Mouse (Mus musculus): ENCODE measurements around the gene Acadl. TPM values are rescaled to one million over a fixed set of nuclear protein-coding genes. Genes with fewer than 3 reads are reported as not detected.

Gene Acadl
- polyA plus RNA-seq, 1 experiment from 2014 or later: 613 TPM

DNA sequence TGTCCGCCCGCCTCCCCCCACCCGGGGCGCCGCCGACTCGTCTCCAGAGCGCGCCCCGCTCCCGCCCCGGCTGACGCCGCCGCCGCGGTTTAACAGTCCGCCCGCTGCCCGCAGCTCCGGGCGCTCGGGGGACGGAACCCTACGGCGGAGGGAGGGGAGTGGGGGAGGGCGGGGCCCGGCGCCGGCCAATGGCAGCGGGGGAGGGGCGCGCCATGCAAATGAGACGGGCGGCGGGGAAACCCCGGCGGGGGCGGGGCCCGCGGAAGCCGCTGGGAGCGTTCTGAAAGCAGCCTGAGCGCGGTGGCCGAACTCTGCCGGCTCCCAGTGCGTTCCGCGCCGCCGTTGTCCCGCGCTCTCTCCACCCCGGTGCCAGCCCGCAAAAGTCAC, 45.6 kb downstream of the Acadl start, which contains the start of gene Kansl1l:
Gene Kansl1l, minus strand, starts transcription at position 110 of the 387 bp plus-strand sequence.
- Histone ChIP-seq H3K9me3 (ENCODE audit: control insufficient read depth) (no peaks in the 10 kb centered on the region), H3K4me2 (replicated peaks; ENCODE audit: low read depth) (peak within 1 kb of the TSS; percentile 92), H3K9ac (ENCODE audit: low read depth, low read length) (peak within 1 kb of the TSS; percentile 95), H3K4me3 (ENCODE audit: low read depth, low read length) (peak within 1 kb of the TSS; percentile 90), H3K36me3 (ENCODE audit: control insufficient read depth, insufficient read depth) (no peaks in the 10 kb centered on the region), H3K4me1 (replicated peaks; ENCODE audit: control insufficient read depth, insufficient read depth, low read length) (no peaks in the 10 kb centered on the region), H3K27me3 (replicated peaks; ENCODE audit: control insufficient read depth, insufficient read depth, low read length) (no peaks in the 10 kb centered on the region), H3K27ac (ENCODE audit: low read depth, low read length) (peak within 1 kb of the TSS; percentile 99)
- ATAC-seq: peak; percentile 89
- WGBS: under 1% methylated on average over 47 of the region's 56 CpGs
- peak; percentile 1; the same call in 1 of the 2 replicates for TF ChIP-seq CTCF (IDR thresholded peaks at IDR 0.05; ENCODE audit: low read depth)

DNA sequence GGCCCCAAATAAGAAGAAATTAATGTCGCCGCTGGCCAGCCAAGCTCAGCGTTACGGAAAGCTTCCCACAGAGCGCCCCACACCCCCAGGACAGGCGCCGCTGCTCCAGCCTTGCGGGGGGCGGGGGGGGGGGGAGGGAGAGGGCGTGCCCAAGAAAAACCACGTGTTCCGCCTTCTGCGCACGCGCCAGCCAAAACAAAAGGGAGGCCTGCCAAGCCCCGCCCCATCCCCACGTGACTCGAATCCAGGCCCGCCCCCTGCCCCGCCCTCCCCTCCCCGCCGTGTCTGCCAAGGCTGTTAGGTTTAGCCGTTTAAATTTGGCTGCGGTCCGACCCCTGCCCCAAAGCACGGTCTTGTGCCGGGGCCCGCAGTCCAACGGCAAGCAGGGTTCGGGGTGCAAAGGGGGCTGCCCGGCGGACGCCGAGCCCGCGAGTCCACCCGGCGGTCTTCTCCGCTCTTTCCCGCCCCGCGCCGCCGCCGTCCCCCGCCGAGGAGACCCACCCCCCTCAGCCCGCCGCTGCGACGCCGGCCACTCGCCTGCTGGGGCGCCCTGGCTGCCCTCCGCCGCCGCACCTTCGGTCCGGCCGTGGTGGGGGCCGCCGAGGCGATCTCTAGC, 46.1 kb downstream of the Acadl start:
- Histone ChIP-seq H3K4me1 (replicated peaks; ENCODE audit: control insufficient read depth, insufficient read depth, low read length) (no peaks in the 10 kb centered on the region), H3K4me2 (replicated peaks; ENCODE audit: low read depth) (peak overlapping the region; percentile 92), H3K4me3 (ENCODE audit: low read depth, low read length) (peak overlapping the region; percentile 90), H3K36me3 (ENCODE audit: control insufficient read depth, insufficient read depth) (no peaks in the 10 kb centered on the region), H3K9me3 (ENCODE audit: control insufficient read depth) (no peaks in the 10 kb centered on the region), H3K27me3 (replicated peaks; ENCODE audit: control insufficient read depth, insufficient read depth, low read length) (no peaks in the 10 kb centered on the region), H3K27ac (ENCODE audit: low read depth, low read length) (peak overlapping the region; percentile 99), H3K9ac (ENCODE audit: low read depth, low read length) (peak overlapping the region; percentile 95)
- TF ChIP-seq CTCF (IDR thresholded peaks at IDR 0.05; ENCODE audit: low read depth): peak; percentile 40
- under 1% methylated on average over 31 of the region's 63 CpGs for WGBS
- ATAC-seq: peak; percentile 84

GRCm38 (mm10) chr1:66815941-66816777, 46.9 kb downstream of the Acadl start:
- H3K9ac ChIP-seq (ENCODE audit: low read depth, low read length): peak overlapping the region; percentile 95
- H3K27ac ChIP-seq (ENCODE audit: low read depth, low read length): peak overlapping the region; percentile 99
- peak overlapping the region; percentile 90 for H3K4me3 ChIP-seq (ENCODE audit: low read depth, low read length)
- H3K36me3 ChIP-seq (ENCODE audit: control insufficient read depth, insufficient read depth): no peaks in the 10 kb centered on the region
- H3K27me3 ChIP-seq (replicated peaks; ENCODE audit: control insufficient read depth, insufficient read depth, low read length): no peaks in the 10 kb centered on the region
- H3K4me2 ChIP-seq (replicated peaks; ENCODE audit: low read depth): peak overlapping the region; percentile 92
- H3K9me3 ChIP-seq (ENCODE audit: control insufficient read depth): no peaks in the 10 kb centered on the region
- no peaks in the 10 kb centered on the region for H3K4me1 ChIP-seq (replicated peaks; ENCODE audit: control insufficient read depth, insufficient read depth, low read length)
- TF ChIP-seq CTCF (IDR thresholded peaks at IDR 0.05; ENCODE audit: low read depth): no peak
- WGBS: under 1% methylated on average over 39 of the region's 39 CpGs
- ATAC-seq: peak; percentile 41

DNA sequence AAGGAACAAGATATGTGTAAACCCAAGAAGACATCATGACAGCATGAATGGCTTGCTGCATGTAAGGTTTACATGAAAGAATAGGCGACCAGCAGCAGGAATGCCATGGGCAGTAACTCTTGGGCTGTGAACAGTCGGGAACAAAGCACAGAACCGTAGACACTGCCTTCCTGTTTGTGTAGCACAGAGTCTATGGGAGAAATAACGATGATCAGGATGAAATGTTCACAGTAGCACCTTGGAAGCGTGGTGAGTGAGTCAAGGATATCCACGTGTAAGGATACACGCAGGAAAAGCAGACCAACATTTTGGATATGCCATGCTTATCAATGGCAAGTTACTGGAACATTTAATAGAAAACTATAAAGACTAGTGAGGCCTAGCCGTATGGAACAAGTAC, 48.3 kb downstream of the Acadl start:
- H3K27me3 ChIP-seq (replicated peaks; ENCODE audit: control insufficient read depth, insufficient read depth, low read length): no peaks in the 10 kb centered on the region
- TF ChIP-seq CTCF (IDR thresholded peaks at IDR 0.05; ENCODE audit: low read depth): no peak
- H3K4me3 ChIP-seq (ENCODE audit: low read depth, low read length): no peak overlapping the region
- H3K4me2 ChIP-seq (replicated peaks; ENCODE audit: low read depth): peak overlapping the region; percentile 40
- H3K9ac ChIP-seq (ENCODE audit: low read depth, low read length): no peak overlapping the region
- no peaks in the 10 kb centered on the region for H3K9me3 ChIP-seq (ENCODE audit: control insufficient read depth)
- no peak for ATAC-seq
- no peaks in the 10 kb centered on the region for H3K36me3 ChIP-seq (ENCODE audit: control insufficient read depth, insufficient read depth)
- WGBS: 61% methylated on average over 8 of the region's 8 CpGs
- no peak overlapping the region for H3K27ac ChIP-seq (ENCODE audit: low read depth, low read length)
- no peaks in the 10 kb centered on the region for H3K4me1 ChIP-seq (replicated peaks; ENCODE audit: control insufficient read depth, insufficient read depth, low read length)

GRCm38 (mm10) chr1:66813191-66813590, 49.9 kb downstream of the Acadl start:
- H3K36me3 ChIP-seq (ENCODE audit: control insufficient read depth, insufficient read depth): no peaks in the 10 kb centered on the region
- no peak overlapping the region for H3K9ac ChIP-seq (ENCODE audit: low read depth, low read length)
- peak; percentile 25 for TF ChIP-seq CTCF (IDR thresholded peaks at IDR 0.05; ENCODE audit: low read depth)
- no peak overlapping the region for H3K27ac ChIP-seq (ENCODE audit: low read depth, low read length)
- no peaks in the 10 kb centered on the region for H3K9me3 ChIP-seq (ENCODE audit: control insufficient read depth)
- no peaks in the 10 kb centered on the region for H3K4me1 ChIP-seq (replicated peaks; ENCODE audit: control insufficient read depth, insufficient read depth, low read length)
- H3K27me3 ChIP-seq (replicated peaks; ENCODE audit: control insufficient read depth, insufficient read depth, low read length): no peaks in the 10 kb centered on the region
- H3K4me3 ChIP-seq (ENCODE audit: low read depth, low read length): no peak overlapping the region
- 85% methylated on average over 1 of the region's 1 CpGs for WGBS
- no peak for ATAC-seq
- no peak overlapping the region for H3K4me2 ChIP-seq (replicated peaks; ENCODE audit: low read depth)

DNA sequence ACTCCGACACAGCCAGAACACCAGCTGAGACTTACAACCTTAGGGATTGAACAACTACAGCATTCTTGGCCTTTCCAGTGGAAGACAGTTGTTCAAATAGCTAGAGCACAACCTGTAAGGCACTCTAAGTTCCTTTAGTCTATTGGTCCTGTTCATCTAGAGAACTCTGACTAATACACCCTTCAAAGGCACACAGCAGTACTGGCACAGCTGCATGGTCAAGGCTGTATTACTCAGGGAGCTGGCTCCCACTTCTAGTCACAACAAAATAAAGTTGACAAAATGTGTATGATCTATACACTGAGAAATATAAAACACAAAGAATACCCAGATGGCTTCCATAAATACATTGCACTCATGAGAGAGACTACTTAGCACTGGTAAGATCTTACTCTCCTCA, 56.3 kb downstream of the Acadl start:
- no peak for ATAC-seq
- Histone ChIP-seq H3K4me2 (replicated peaks; ENCODE audit: low read depth) (no peak overlapping the region), H3K4me1 (replicated peaks; ENCODE audit: control insufficient read depth, insufficient read depth, low read length) (no peaks in the 10 kb centered on the region), H3K4me3 (ENCODE audit: low read depth, low read length) (no peak overlapping the region), H3K27ac (ENCODE audit: low read depth, low read length) (no peak overlapping the region), H3K9ac (ENCODE audit: low read depth, low read length) (no peak overlapping the region), H3K36me3 (ENCODE audit: control insufficient read depth, insufficient read depth) (no peaks in the 10 kb centered on the region), H3K9me3 (ENCODE audit: control insufficient read depth) (no peaks in the 10 kb centered on the region), H3K27me3 (replicated peaks; ENCODE audit: control insufficient read depth, insufficient read depth, low read length) (no peaks in the 10 kb centered on the region)
- TF ChIP-seq CTCF (IDR thresholded peaks at IDR 0.05; ENCODE audit: low read depth): no peak
- WGBS: 86% methylated on average over 1 of the region's 1 CpGs

All from intestine, postnatal 0 days (tissue).